Mouse (Mus musculus) adrenal gland (tissue): Measurements from ENCODE around the gene Gal3st2.
"Not testable (repeated sequence)": the region's sequence is repeated elsewhere in the genome, so short reads cannot be mapped to it uniquely, and the experiment has no call there.

ENCODE experiments used
- intact Hi-C: fragments of 180-260 bp; cut with DNase I; formaldehyde crosslinking; loops from one replicate; pipeline ENCODE4 v1.15.1; 2025
- long read RNA-seq, 2 experiments: library from polyadenylated mRNA; unstranded; transcript quantifications; one replicate each; pipeline ENCODE4 v2.0.0; 2020; ENCODE audit warnings: borderline replicate concordance in 1 of 2; ENCODE audit not compliant: insufficient replicate concordance in 1 of 2

Gal3st2 gene
- long read RNA-seq, experiment 1, result 0 reads
- long read RNA-seq, experiment 2, result 0 reads

GRCm38 (mm10) chr1:93861048-93861447 lies at the start of gene Gal3st2:
TSS of gene Gal3st2 (plus strand) at chr1:93861306.
- intact Hi-C loops, result not testable (repeated sequence)

- intact Hi-C loops, result no loop called here
Measured at GRCm38 (mm10) chr1:93811495-93812039, 49.5 kb upstream of the Gal3st2 start.

GRCm38 (mm10) chr1:93817823-93818532 lies 43.1 kb upstream of the Gal3st2 start:
- intact Hi-C loops, result no loop called here

GRCm38 (mm10) chr1:93818722-93819121 lies 42.4 kb upstream of the Gal3st2 start:
- intact Hi-C loops, result no loop called here

GRCm38 (mm10) chr1:93823796-93824495 lies 37.2 kb upstream of the Gal3st2 start:
- intact Hi-C loops, result no loop called here

- intact Hi-C loops, result no loop called here
Measured at GRCm38 (mm10) chr1:93824609-93825008, 36.5 kb upstream of the Gal3st2 start, which contains the start of gene D2hgdh. TSS of gene D2hgdh (plus strand) at chr1:93824909.

- intact Hi-C loops, result no loop called here
Measured at GRCm38 (mm10) chr1:93825105-93825674, 35.9 kb upstream of the Gal3st2 start.

- intact Hi-C loops, result no loop called here
Measured at GRCm38 (mm10) chr1:93825771-93826539, 35.2 kb upstream of the Gal3st2 start.

GRCm38 (mm10) chr1:93826540-93826835 lies 34.6 kb upstream of the Gal3st2 start:
- intact Hi-C loops, result no loop called here

GRCm38 (mm10) chr1:93832754-93833360 lies 28.2 kb upstream of the Gal3st2 start:
- intact Hi-C loops, result loop anchor here (10.0 kb wide), 1 partner anchor 62 kb away; no protein-coding TSS in a partner anchor

- intact Hi-C loops, result loop anchor here (10.0 kb wide), 1 partner anchor 60 kb away; no protein-coding TSS in a partner anchor
Measured at GRCm38 (mm10) chr1:93834671-93835150, 26.4 kb upstream of the Gal3st2 start.

- intact Hi-C loops, result loop anchor here (10.0 kb wide), 1 partner anchor 60 kb away; no protein-coding TSS in a partner anchor
Measured at GRCm38 (mm10) chr1:93835211-93835610, 25.9 kb upstream of the Gal3st2 start.

- intact Hi-C loops, result loop anchor here (10.0 kb wide), 1 partner anchor 59 kb away; no protein-coding TSS in a partner anchor
Measured at GRCm38 (mm10) chr1:93835876-93836531, 25.1 kb upstream of the Gal3st2 start.

- intact Hi-C loops, result loop anchor here (10.0 kb wide), 1 partner anchor 58 kb away; no protein-coding TSS in a partner anchor
Measured at GRCm38 (mm10) chr1:93836532-93836913, 24.6 kb upstream of the Gal3st2 start.

GRCm38 (mm10) chr1:93837335-93837734 lies 23.8 kb upstream of the Gal3st2 start:
- intact Hi-C loops, result loop anchor here (10.0 kb wide), 1 partner anchor 57 kb away; no protein-coding TSS in a partner anchor

GRCm38 (mm10) chr1:93838569-93838968 lies 22.5 kb upstream of the Gal3st2 start:
- intact Hi-C loops, result loop anchor here (10.0 kb wide), 1 partner anchor 56 kb away; no protein-coding TSS in a partner anchor

- intact Hi-C loops, result not testable (repeated sequence)
Measured at GRCm38 (mm10) chr1:93845766-93846366, 15.2 kb upstream of the Gal3st2 start.

- intact Hi-C loops, result not testable (repeated sequence)
Measured at GRCm38 (mm10) chr1:93855790-93856189, 5.3 kb upstream of the Gal3st2 start.

GRCm38 (mm10) chr1:93857370-93857769 lies 3.7 kb upstream of the Gal3st2 start:
- intact Hi-C loops, result no loop called here
